Mouse (Mus musculus) retina, embryonic 14.5 days (tissue): Measurements from ENCODE around the gene Fastk.

Experiments
- DNase-seq: peaks from one replicate; pipeline ENCODE4 v3.0.0-alpha.2; 2015; ENCODE audit warnings: low spot score

Fastk gene

GRCm38 (mm10) chr5:24444746-24445427 lies at the start of gene Fastk:
Fastk (minus strand) TSS chr5:24445287.
- DNase-seq: peak; percentile 94

- DNase-seq: no peak
Observed at GRCm38 (mm10) chr5:24492546-24493285, 47.6 kb upstream of the Fastk start.

GRCm38 (mm10) chr5:24490413-24490920 lies 45.4 kb upstream of the Fastk start:
- no peak for DNase-seq

GRCm38 (mm10) chr5:24486738-24487137 lies 41.7 kb upstream of the Fastk start:
- no peak for DNase-seq

- DNase-seq: peak; percentile 92
Observed at GRCm38 (mm10) chr5:24486097-24486496, 41.0 kb upstream of the Fastk start.

- DNase-seq: peak; percentile 44
Observed at GRCm38 (mm10) chr5:24484963-24485362, 39.9 kb upstream of the Fastk start.

- DNase-seq: peak; percentile 87
Observed at GRCm38 (mm10) chr5:24483326-24483725, 38.2 kb upstream of the Fastk start.

- DNase-seq: no peak
Observed at GRCm38 (mm10) chr5:24482247-24483079, 37.4 kb upstream of the Fastk start.

GRCm38 (mm10) chr5:24481647-24482046 lies 36.6 kb upstream of the Fastk start:
- DNase-seq: peak; percentile 90

GRCm38 (mm10) chr5:24477909-24478308 lies 32.8 kb upstream of the Fastk start:
- no peak for DNase-seq

GRCm38 (mm10) chr5:24475476-24476241 lies 30.6 kb upstream of the Fastk start:
- no peak for DNase-seq

- DNase-seq: peak; percentile 47
Observed at GRCm38 (mm10) chr5:24474723-24475261, 29.7 kb upstream of the Fastk start.

GRCm38 (mm10) chr5:24474025-24474722 lies 29.1 kb upstream of the Fastk start:
- DNase-seq: no peak

- DNase-seq: no peak
Observed at GRCm38 (mm10) chr5:24472884-24473619, 28.0 kb upstream of the Fastk start.

GRCm38 (mm10) chr5:24470600-24470999 lies 25.5 kb upstream of the Fastk start:
- DNase-seq: peak; percentile 91

- no peak for DNase-seq
Observed at GRCm38 (mm10) chr5:24466762-24467161, 21.7 kb upstream of the Fastk start.

GRCm38 (mm10) chr5:24455613-24456012 lies 10.5 kb upstream of the Fastk start:
- DNase-seq: no peak

GRCm38 (mm10) chr5:24455076-24455475 lies 10.0 kb upstream of the Fastk start:
- no peak for DNase-seq

- no peak for DNase-seq
Observed at GRCm38 (mm10) chr5:24453985-24454303, 8.9 kb upstream of the Fastk start.
